Mouse (Mus musculus): ENCODE data around the gene Osbpl2.

- no peak for TF ChIP-seq E2F4 (IDR thresholded peaks at IDR 0.05; ENCODE audit: insufficient replicate concordance, low read depth, low read length)
- no peak for TF ChIP-seq NELFE (IDR thresholded peaks at IDR 0.05; ENCODE audit: low read depth, low read length)
- no peak for TF ChIP-seq SMC3 (IDR thresholded peaks at IDR 0.05; ENCODE audit: low read depth, low read length)
- no peak for TF ChIP-seq EP300 (IDR thresholded peaks at IDR 0.05; ENCODE audit: low read length)
- TF ChIP-seq CTCF (conservative IDR thresholded peaks at IDR 0.05 in 1 of 2, IDR thresholded peaks at IDR 0.05 in 1 of 2; ENCODE audit: low read depth in 2 of 2, low read length in 2 of 2), result no peak
- TF ChIP-seq POLR2AphosphoS2 (IDR thresholded peaks at IDR 0.05; ENCODE audit: low read depth, low read length), result no peak
- no peak for TF ChIP-seq KAT2A (IDR thresholded peaks at IDR 0.05; ENCODE audit: insufficient replicate concordance, low read length)
- no peak for TF ChIP-seq POLR2A (IDR thresholded peaks at IDR 0.05; ENCODE audit: low read depth, low read length)
- TF ChIP-seq TBP (conservative IDR thresholded peaks at IDR 0.05; ENCODE audit: low read depth, low read length), result no peak
- no peak for TF ChIP-seq SIN3A (IDR thresholded peaks at IDR 0.05; ENCODE audit: low read length)
- no peak for TF ChIP-seq GABPA (IDR thresholded peaks at IDR 0.05; ENCODE audit: insufficient replicate concordance, low read depth, low read length)
Observed at GRCm38 (mm10) chr2:180116741-180117484, 2.2 kb upstream of the Osbpl2 start.

Measured in CH12.LX (cell line).